ENCODE assay signal across 12 mouse cellular contexts in the genomic region with DNA sequence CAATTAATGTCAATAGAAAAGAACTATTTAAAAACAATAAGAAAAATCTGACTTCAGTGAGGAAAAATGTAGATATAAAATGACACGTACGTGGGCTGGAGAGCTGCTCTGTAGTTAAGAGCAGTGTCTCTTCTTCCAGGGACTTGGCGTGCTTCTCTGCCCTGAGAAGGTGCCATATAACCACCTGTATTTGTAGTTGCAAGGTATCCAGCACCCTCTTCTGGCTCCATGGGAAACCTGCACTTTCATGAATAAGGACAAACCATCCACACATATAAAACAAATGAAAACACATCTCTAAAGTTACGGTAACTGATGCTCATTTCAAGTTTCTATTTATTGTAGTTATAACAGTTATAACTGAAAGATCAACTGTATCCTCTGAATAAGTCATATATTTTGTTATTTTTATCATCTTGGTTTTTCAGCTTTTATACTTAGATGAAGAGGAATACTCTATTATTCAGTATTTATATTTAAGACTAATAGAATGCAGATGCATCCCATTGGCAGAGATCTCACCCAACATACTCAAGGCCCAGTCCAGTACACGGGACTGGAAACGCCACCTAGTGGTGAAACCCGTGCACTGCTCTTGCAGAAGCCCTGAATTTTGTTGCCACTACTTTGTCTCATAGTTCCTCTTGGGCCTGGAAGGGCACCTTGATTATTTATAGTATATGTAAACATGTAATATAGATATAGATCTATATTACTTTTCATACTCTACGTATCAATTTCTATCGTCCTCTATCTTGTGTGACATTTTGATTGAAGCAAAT.
DNase-seq lines count a peak whose midpoint lies in the region.
"Had no signal": no experiment of that assay in that cellular context is flagged by ENCODE, and none has a peak within 500 bp of the region (broad histone marks: within the 10 kb centered on the region; RNA-seq: fewer than 3 reads in every experiment).

No protein-coding gene starts in this region.

- peak; percentile 13 for DNase-seq in adrenal gland, postnatal 10 days
- DNase-seq in adrenal gland, postnatal 14 days = no peak
- peak; percentile 1 for DNase-seq in kidney, postnatal 14 days
- DNase-seq in kidney, postnatal 25 days = no peak
- DNase-seq in ES-CJ7 (ENCODE audit: low read depth, low spot score) = peak; percentile 51
- DNase-seq in c-Kit-positive CD71-negative TER-119-negative erythroid progenitor cells, embryonic 14.5 days (ENCODE audit: low read depth) = peak; percentile 6
- no peak for DNase-seq in urinary bladder, postnatal 10 days (ENCODE audit: low spot score)
- no peak for DNase-seq in thymus, postnatal 10 days (ENCODE audit: low spot score in 2 of 2)
- DNase-seq: B cell, adult 2 months; cerebellum, postnatal 36 days; kidney, adult 11 months; lung, adult 18-20 months had no signal

Comparison
In these comparisons a context has a peak if more than half of its experiments do, and no peak if none do; other contexts are left out.
1. DNase-seq: peak in adrenal gland, postnatal 10 days (single experiment), kidney, postnatal 14 days (single experiment), ES-CJ7 (single experiment) and c-Kit-positive CD71-negative TER-119-negative erythroid progenitor cells, embryonic 14.5 days (single experiment); none in adrenal gland, postnatal 14 days (single experiment), kidney, postnatal 25 days (0 of 2), urinary bladder, postnatal 10 days (single experiment) and thymus, postnatal 10 days (0 of 2).